18 mouse cellular contexts compared by ENCODE assay signal in the genomic region with DNA sequence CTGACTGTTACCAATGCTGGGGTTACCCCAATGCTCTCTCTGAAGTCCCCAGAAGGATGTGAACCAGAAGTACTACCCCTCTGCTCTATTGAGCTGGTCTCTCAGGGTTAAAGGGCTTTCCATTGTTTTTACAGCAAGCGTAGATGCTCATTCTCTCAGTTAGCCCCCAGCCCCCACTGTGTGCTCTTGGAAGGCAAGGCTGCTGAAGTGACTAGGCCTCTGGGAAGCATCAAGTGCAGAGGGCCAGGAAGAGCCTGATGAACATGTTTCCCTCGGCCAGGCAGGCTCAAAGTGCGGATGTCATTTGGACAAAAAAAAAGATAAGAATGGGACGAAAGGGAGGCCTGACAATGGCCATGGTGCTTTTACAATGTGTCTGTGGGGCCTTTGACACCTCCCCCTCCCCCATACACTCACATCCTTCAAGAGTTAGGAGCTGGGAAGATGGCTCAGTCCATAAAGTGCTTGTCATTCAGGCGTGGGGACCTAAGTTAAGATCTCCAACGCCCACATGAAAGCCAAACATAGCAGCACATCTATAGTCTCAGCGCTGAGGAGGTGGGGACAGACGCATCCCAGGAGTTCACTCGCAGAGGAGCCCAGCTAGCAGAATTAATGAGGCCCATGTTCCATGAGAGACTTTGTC.
A peak's percentile ranks its signal among the peaks of the same experiment; 100 is the strongest.
DNase-seq lines count a peak whose midpoint lies in the region; ATAC-seq and TF ChIP-seq lines count a peak whose summit lies in the region.
"Had no signal": no experiment of that assay in that cellular context is flagged by ENCODE, and none has a peak within 500 bp of the region (broad histone marks: within the 10 kb centered on the region; RNA-seq: fewer than 3 reads in every experiment).

No protein-coding gene starts in this region.

- no peaks in the 10 kb centered on the region for H3K79me2 ChIP-seq in heart, adult 2 months (replicated peaks; ENCODE audit: control insufficient read depth, insufficient read depth, low read length)

- H3K27ac ChIP-seq in heart, embryonic 14.5 days (replicated peaks in 1 of 2; ENCODE audit: control insufficient read depth in 1 of 2, insufficient read depth in 1 of 2, low read depth in 2 of 2, low read length in 2 of 2), result peak overlapping the region; percentile 49 to 71
- H3K27ac ChIP-seq in heart, adult 2 months, result no peak overlapping the region
- no peak overlapping the region for H3K27ac ChIP-seq in lung, postnatal 0 days (ENCODE audit: low read length)
- H3K27ac ChIP-seq in midbrain, embryonic 11.5 days (ENCODE audit: low read depth, low read length), result no peak overlapping the region
- H3K27ac ChIP-seq in neural tube, embryonic 15.5 days (replicated peaks), result no peak overlapping the region
- H3K27ac ChIP-seq: embryonic facial prominence, embryonic 15.5 days; hindbrain, embryonic 12.5 days; intestine, embryonic 15.5 days; kidney, embryonic 15.5 days; liver, embryonic 14.5 days; neural tube, embryonic 12.5 days had no signal

- no peaks in the 10 kb centered on the region for H3K36me3 ChIP-seq in heart, embryonic 14.5 days (ENCODE audit: control insufficient read depth, insufficient read depth, low read length)
- H3K36me3 ChIP-seq in heart, adult 2 months (ENCODE audit: control insufficient read depth, insufficient read depth, low read length), result no peaks in the 10 kb centered on the region
- H3K36me3 ChIP-seq in lung, postnatal 0 days (ENCODE audit: insufficient read depth, low read length), result no peaks in the 10 kb centered on the region
- H3K36me3 ChIP-seq in midbrain, embryonic 11.5 days (ENCODE audit: control insufficient read depth, insufficient read depth, low read length), result no peaks in the 10 kb centered on the region
- no peaks in the 10 kb centered on the region for H3K36me3 ChIP-seq in neural tube, embryonic 15.5 days
- H3K36me3 ChIP-seq: embryonic facial prominence, embryonic 15.5 days; hindbrain, embryonic 12.5 days; intestine, embryonic 15.5 days; kidney, embryonic 15.5 days; neural tube, embryonic 12.5 days had no signal

- no peak overlapping the region for H3K4me2 ChIP-seq in heart, embryonic 14.5 days (ENCODE audit: low read length)
- H3K4me2 ChIP-seq in lung, postnatal 0 days (replicated peaks; ENCODE audit: low read depth, low read length), result no peak overlapping the region
- H3K4me2 ChIP-seq in midbrain, embryonic 11.5 days, result no peak overlapping the region
- H3K4me2 ChIP-seq in neural tube, embryonic 15.5 days, result no peak overlapping the region
- H3K4me2 ChIP-seq: embryonic facial prominence, embryonic 15.5 days; hindbrain, embryonic 12.5 days; intestine, embryonic 15.5 days; kidney, embryonic 15.5 days; neural tube, embryonic 12.5 days had no signal

- no peak for TF ChIP-seq EP300 in heart, adult 2 months (IDR thresholded peaks at IDR 0.05; ENCODE audit: insufficient read depth, low read depth, low read length)
- no peak for TF ChIP-seq EP300 in lung, postnatal 0 days (IDR thresholded peaks at IDR 0.05)

- no peaks in the 10 kb centered on the region for H3K27me3 ChIP-seq in heart, embryonic 14.5 days (ENCODE audit: control insufficient read depth, insufficient read depth, low read length)
- no peaks in the 10 kb centered on the region for H3K27me3 ChIP-seq in heart, adult 2 months (ENCODE audit: control insufficient read depth, insufficient read depth, low read length)
- no peaks in the 10 kb centered on the region for H3K27me3 ChIP-seq in lung, postnatal 0 days (replicated peaks; ENCODE audit: insufficient read depth, low read length)
- no peaks in the 10 kb centered on the region for H3K27me3 ChIP-seq in midbrain, embryonic 11.5 days (ENCODE audit: control insufficient read depth, insufficient read depth, low read length)
- no peaks in the 10 kb centered on the region for H3K27me3 ChIP-seq in neural tube, embryonic 15.5 days (replicated peaks)
- H3K27me3 ChIP-seq: embryonic facial prominence, embryonic 15.5 days; hindbrain, embryonic 12.5 days; intestine, embryonic 15.5 days; kidney, embryonic 15.5 days; neural tube, embryonic 12.5 days had no signal

- H3K4me1 ChIP-seq in heart, embryonic 14.5 days (ENCODE audit: control insufficient read depth in 2 of 2, insufficient read depth in 2 of 2, low read length in 2 of 2), result peaks cover 34 to 44% of the 10 kb centered on the region in 2 experiments
- H3K4me1 ChIP-seq in heart, adult 2 months (ENCODE audit: control insufficient read depth, insufficient read depth, low read length), result no peaks in the 10 kb centered on the region
- no peaks in the 10 kb centered on the region for H3K4me1 ChIP-seq in lung, postnatal 0 days (ENCODE audit: insufficient read depth, low read depth, low read length)
- H3K4me1 ChIP-seq in midbrain, embryonic 11.5 days (ENCODE audit: control insufficient read depth, insufficient read depth, low read length), result peaks cover 11% of the 10 kb centered on the region
- H3K4me1 ChIP-seq in neural tube, embryonic 15.5 days, result peaks cover 20% of the 10 kb centered on the region

- 7% methylated on average over 9 of the region's 9 CpGs for WGBS in heart, embryonic 14.5 days
- 45% methylated on average over 9 of the region's 9 CpGs for WGBS in heart, adult 2 months
- WGBS in lung, postnatal 0 days, result 55% methylated on average over 9 of the region's 9 CpGs
- WGBS in midbrain, embryonic 11.5 days, result 55% methylated on average over 9 of the region's 9 CpGs
- WGBS in neural tube, embryonic 15.5 days, result 39% methylated on average over 9 of the region's 9 CpGs

- ATAC-seq in heart, embryonic 14.5 days (ENCODE audit: insufficient number of reproducible peaks, insufficient read depth, low FRiP score, low read depth), result no peak
- 0 out of 2 replicates have a peak, but pooled peaks have one; percentile 9 for ATAC-seq in lung, postnatal 0 days
- ATAC-seq in midbrain, embryonic 11.5 days (ENCODE audit: low FRiP score), result no peak
- no peak for ATAC-seq in neural tube, embryonic 15.5 days (ENCODE audit: low FRiP score)
- ATAC-seq: forebrain, embryonic 14.5 days; intestine, embryonic 15.5 days had no signal

- no peak for DNase-seq in heart, adult 2 months
- no peak for DNase-seq in lung, postnatal 0 days (ENCODE audit: low spot score)
- DNase-seq in lung, postnatal 10 days, result no peak
- peak; percentile 47 to 78 for DNase-seq in left cerebral cortex, adult 9 months (ENCODE audit: low spot score in 2 of 2)
- DNase-seq in right cerebral cortex, postnatal 10 days (ENCODE audit: low spot score in 2 of 2), result peak; percentile 31 to 65
- no peak for DNase-seq in midbrain, embryonic 11.5 days (ENCODE audit: low spot score, missing footprints)
- DNase-seq: adrenal gland, postnatal 10 days; gastrocnemius, postnatal 25 days; thymus, postnatal 4 days had no signal

- intact Hi-C loops in heart, adult 2 months (cut with DNase I), result no loop called here

- H3K9ac ChIP-seq in heart, embryonic 14.5 days (ENCODE audit: low read length), result peak overlapping the region; percentile 38; the same call in 1 of the 2 replicates
- no peak overlapping the region for H3K9ac ChIP-seq in heart, adult 2 months (ENCODE audit: low read depth, low read length)
- no peak overlapping the region for H3K9ac ChIP-seq in lung, postnatal 0 days (replicated peaks; ENCODE audit: low read depth)
- H3K9ac ChIP-seq in midbrain, embryonic 11.5 days (ENCODE audit: low read length), result no peak overlapping the region
- H3K9ac ChIP-seq in neural tube, embryonic 15.5 days (replicated peaks), result no peak overlapping the region
- H3K9ac ChIP-seq: embryonic facial prominence, embryonic 15.5 days; hindbrain, embryonic 12.5 days; intestine, embryonic 15.5 days; kidney, embryonic 15.5 days; liver, embryonic 14.5 days; neural tube, embryonic 12.5 days had no signal

- H3K4me3 ChIP-seq in heart, embryonic 14.5 days (ENCODE audit: control insufficient read depth in 1 of 2, insufficient read depth in 1 of 2, low read depth in 1 of 2, low read length in 2 of 2), result no peak overlapping the region
- H3K4me3 ChIP-seq in heart, adult 2 months, result no peak overlapping the region
- H3K4me3 ChIP-seq in lung, postnatal 0 days (ENCODE audit: low read depth, low read length), result no peak overlapping the region
- no peak overlapping the region for H3K4me3 ChIP-seq in midbrain, embryonic 11.5 days (ENCODE audit: low read depth, low read length)
- no peak overlapping the region for H3K4me3 ChIP-seq in neural tube, embryonic 15.5 days (replicated peaks)
- H3K4me3 ChIP-seq: embryonic facial prominence, embryonic 15.5 days; hindbrain, embryonic 12.5 days; intestine, embryonic 15.5 days; kidney, embryonic 15.5 days; neural tube, embryonic 12.5 days had no signal

- TF ChIP-seq POLR2A in heart, adult 2 months (IDR thresholded peaks at IDR 0.05; ENCODE audit: insufficient read depth, low read depth, low read length), result no peak

- H3K9me3 ChIP-seq in heart, embryonic 14.5 days (ENCODE audit: control insufficient read depth, low read length), result no peaks in the 10 kb centered on the region
- H3K9me3 ChIP-seq in lung, postnatal 0 days (ENCODE audit: low read length), result no peaks in the 10 kb centered on the region
- H3K9me3 ChIP-seq in midbrain, embryonic 11.5 days (ENCODE audit: control insufficient read depth, low read length), result no peaks in the 10 kb centered on the region
- no peaks in the 10 kb centered on the region for H3K9me3 ChIP-seq in neural tube, embryonic 15.5 days (replicated peaks)
- H3K9me3 ChIP-seq: embryonic facial prominence, embryonic 15.5 days; hindbrain, embryonic 12.5 days; intestine, embryonic 15.5 days; kidney, embryonic 15.5 days; neural tube, embryonic 12.5 days had no signal

- no peak for TF ChIP-seq CTCF in heart, adult 2 months (IDR thresholded peaks at IDR 0.05)
- no peak for TF ChIP-seq CTCF in lung, postnatal 0 days (IDR thresholded peaks at IDR 0.05)

Comparison
In these comparisons a context has a peak if more than half of its experiments do, and no peak if none do; other contexts are left out.
1. H3K27ac ChIP-seq: peak in heart, embryonic 14.5 days (2 of 2); none in heart, adult 2 months (single experiment), lung, postnatal 0 days (single experiment), midbrain, embryonic 11.5 days (single experiment) and neural tube, embryonic 15.5 days (single experiment).
2. DNase-seq: peak in left cerebral cortex, adult 9 months (2 of 2) and right cerebral cortex, postnatal 10 days (2 of 2); none in heart, adult 2 months (0 of 2), lung, postnatal 0 days (single experiment), lung, postnatal 10 days (single experiment) and midbrain, embryonic 11.5 days (single experiment).